Mouse (Mus musculus): ENCODE measurements around the gene Atp2b1. TPM values are rescaled to one million over a fixed set of nuclear protein-coding genes. Genes with fewer than 3 reads are reported as not detected.

Gene Atp2b1
- polyA plus RNA-seq, 1 experiment from 2014 or later: 149 TPM

- Histone ChIP-seq H3K27me3 (ENCODE audit: control insufficient read depth, insufficient read depth, low read length) (no peaks in the 10 kb centered on the region), H3K36me3 (ENCODE audit: control insufficient read depth, insufficient read depth, low read length) (no peaks in the 10 kb centered on the region), H3K4me3 (ENCODE audit: low read length) (no peak overlapping the region), H3K4me2 (replicated peaks; ENCODE audit: low read depth, low read length) (no peak overlapping the region), H3K9ac (ENCODE audit: low read depth, low read length) (no peak overlapping the region), H3K9me3 (ENCODE audit: control insufficient read depth, low read length) (no peaks in the 10 kb centered on the region), H3K27ac (ENCODE audit: low read depth, low read length) (no peak overlapping the region), H3K4me1 (ENCODE audit: control insufficient read depth, insufficient read depth, low read length) (peaks cover 4% of the 10 kb centered on the region; the same call in 1 of the 2 replicates)
- no peak for ATAC-seq (ENCODE audit: low FRiP score, low TSS enrichment)
- WGBS: 86% methylated on average over 7 of the region's 7 CpGs
Observed at GRCm38 (mm10) chr10:99050093-99050492, 135.9 kb downstream of the Atp2b1 start.

- Histone ChIP-seq H3K4me1 (ENCODE audit: control insufficient read depth, insufficient read depth, low read length) (no peaks in the 10 kb centered on the region), H3K27ac (ENCODE audit: low read depth, low read length) (no peak overlapping the region), H3K27me3 (ENCODE audit: control insufficient read depth, insufficient read depth, low read length) (no peaks in the 10 kb centered on the region), H3K4me2 (replicated peaks; ENCODE audit: low read depth, low read length) (no peak overlapping the region), H3K9me3 (ENCODE audit: control insufficient read depth, low read length) (no peaks in the 10 kb centered on the region), H3K9ac (ENCODE audit: low read depth, low read length) (no peak overlapping the region), H3K36me3 (ENCODE audit: control insufficient read depth, insufficient read depth, low read length) (no peaks in the 10 kb centered on the region), H3K4me3 (ENCODE audit: low read length) (no peak overlapping the region)
- no peak for ATAC-seq (ENCODE audit: low FRiP score, low TSS enrichment)
Observed at GRCm38 (mm10) chr10:99053111-99053510, 138.9 kb downstream of the Atp2b1 start.

DNA sequence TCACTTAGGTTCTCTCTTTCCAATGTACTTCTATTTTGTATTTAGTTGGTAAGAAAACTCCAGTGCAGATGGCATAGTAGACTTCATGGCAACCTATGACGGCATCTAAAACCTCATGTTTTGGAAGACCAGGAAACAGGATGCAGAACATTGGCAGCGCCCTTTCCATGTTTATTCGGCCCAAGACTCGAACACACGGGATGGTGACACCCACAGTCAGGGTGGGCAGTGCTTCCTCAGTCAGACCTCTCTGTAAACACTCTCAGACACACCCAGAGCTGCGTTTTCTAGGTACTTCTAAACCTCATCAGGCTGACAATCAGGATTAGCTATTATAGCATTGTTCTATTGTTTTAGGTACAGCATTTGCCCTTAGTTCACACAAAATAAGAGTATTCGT, 146.4 kb downstream of the Atp2b1 start:
- Histone ChIP-seq H3K4me2 (replicated peaks; ENCODE audit: low read depth, low read length) (no peak overlapping the region), H3K4me1 (ENCODE audit: control insufficient read depth, insufficient read depth, low read length) (no peaks in the 10 kb centered on the region), H3K36me3 (ENCODE audit: control insufficient read depth, insufficient read depth, low read length) (no peaks in the 10 kb centered on the region), H3K27ac (ENCODE audit: low read depth, low read length) (no peak overlapping the region), H3K27me3 (ENCODE audit: control insufficient read depth, insufficient read depth, low read length) (no peaks in the 10 kb centered on the region), H3K9ac (ENCODE audit: low read depth, low read length) (no peak overlapping the region), H3K9me3 (ENCODE audit: control insufficient read depth, low read length) (no peaks in the 10 kb centered on the region), H3K4me3 (ENCODE audit: low read length) (no peak overlapping the region)
- WGBS: 89% methylated on average over 7 of the region's 7 CpGs
- no peak for ATAC-seq (ENCODE audit: low FRiP score, low TSS enrichment)

DNA sequence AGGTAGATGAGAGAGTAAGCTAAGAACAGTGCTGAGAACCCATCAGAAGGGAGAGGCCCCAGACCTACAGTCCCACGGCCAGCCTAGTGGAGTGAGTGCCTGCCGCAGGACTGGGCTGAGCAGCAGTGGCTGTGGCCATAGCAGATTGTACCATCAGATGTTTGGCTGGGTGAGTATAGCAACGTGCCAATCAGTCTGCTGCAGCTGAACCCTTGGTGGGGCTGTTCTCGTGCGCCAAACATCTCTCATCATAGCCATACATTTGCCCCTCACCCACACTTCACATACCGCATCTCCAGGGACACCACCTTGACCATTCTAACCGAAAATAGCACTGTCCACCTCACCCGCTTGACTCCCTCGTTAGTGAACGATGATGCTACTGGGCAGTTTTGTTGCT, 147.2 kb downstream of the Atp2b1 start:
- 97% methylated on average over 10 of the region's 10 CpGs for WGBS
- no peaks in the 10 kb centered on the region for H3K9me3 ChIP-seq (ENCODE audit: control insufficient read depth, low read length)
- ATAC-seq (ENCODE audit: low FRiP score, low TSS enrichment): no peak
- H3K9ac ChIP-seq (ENCODE audit: low read depth, low read length): no peak overlapping the region
- no peak overlapping the region for H3K4me3 ChIP-seq (ENCODE audit: low read length)
- no peaks in the 10 kb centered on the region for H3K36me3 ChIP-seq (ENCODE audit: control insufficient read depth, insufficient read depth, low read length)
- H3K27me3 ChIP-seq (ENCODE audit: control insufficient read depth, insufficient read depth, low read length): no peaks in the 10 kb centered on the region
- H3K4me2 ChIP-seq (replicated peaks; ENCODE audit: low read depth, low read length): no peak overlapping the region
- no peak overlapping the region for H3K27ac ChIP-seq (ENCODE audit: low read depth, low read length)
- H3K4me1 ChIP-seq (ENCODE audit: control insufficient read depth, insufficient read depth, low read length): no peaks in the 10 kb centered on the region

DNA sequence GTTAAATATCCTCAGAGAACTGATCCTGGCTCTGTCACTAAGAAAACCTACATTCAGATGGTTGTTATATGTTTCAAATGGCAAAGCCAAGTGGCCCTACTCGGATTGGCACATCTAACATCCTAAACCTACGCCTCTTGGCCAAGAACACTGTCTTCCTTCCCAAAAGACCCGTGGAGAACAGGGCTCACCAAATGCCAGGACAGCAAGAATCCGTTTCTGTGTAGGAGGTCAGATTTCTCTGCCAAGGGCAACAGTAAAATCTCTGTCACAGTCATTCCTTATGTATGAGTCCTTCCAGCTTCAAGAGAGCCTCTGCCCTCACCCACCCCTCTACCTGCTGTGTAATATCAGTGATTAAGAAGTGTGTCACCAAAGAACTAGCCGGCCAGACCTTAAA, 148.3 kb downstream of the Atp2b1 start:
- no peaks in the 10 kb centered on the region for H3K36me3 ChIP-seq (ENCODE audit: control insufficient read depth, insufficient read depth, low read length)
- H3K4me3 ChIP-seq (ENCODE audit: low read length): no peak overlapping the region
- H3K9ac ChIP-seq (ENCODE audit: low read depth, low read length): no peak overlapping the region
- no peaks in the 10 kb centered on the region for H3K9me3 ChIP-seq (ENCODE audit: control insufficient read depth, low read length)
- ATAC-seq (ENCODE audit: low FRiP score, low TSS enrichment): no peak
- no peak overlapping the region for H3K27ac ChIP-seq (ENCODE audit: low read depth, low read length)
- 70% methylated on average over 5 of the region's 5 CpGs for WGBS
- H3K27me3 ChIP-seq (ENCODE audit: control insufficient read depth, insufficient read depth, low read length): no peaks in the 10 kb centered on the region
- no peak overlapping the region for H3K4me2 ChIP-seq (replicated peaks; ENCODE audit: low read depth, low read length)
- H3K4me1 ChIP-seq (ENCODE audit: control insufficient read depth, insufficient read depth, low read length): no peaks in the 10 kb centered on the region

Other genes with a start within 250 kb of the Atp2b1 start
- gene Poc1b, start 192.6 kb downstream of the Atp2b1 start, polyA plus RNA-seq (2014; fragmentation: Nextera tagmentation; extraction: Ambion mirVana): 18.1 and 28.9 TPM in 2 replicates
- gene Galnt4, start 193.8 kb downstream of the Atp2b1 start, polyA plus RNA-seq (2014; fragmentation: Nextera tagmentation; extraction: Ambion mirVana): 5.4 and 12.4 TPM in 2 replicates
- 0.17 TPM in 1 of 2 replicates, not detected in the other for gene Phxr2, start 211.9 kb downstream of the Atp2b1 start, polyA plus RNA-seq (2014; fragmentation: Nextera tagmentation; extraction: Ambion mirVana)

All from kidney, embryonic 14.5 days (tissue).